Mouse (Mus musculus) gastrocnemius, adult 2 months (tissue): ENCODE data around the gene Slc6a11. TPM values are rescaled to one million over a fixed set of nuclear protein-coding genes. Genes with fewer than 3 reads are reported as not detected.

Experiments used
- DNase-seq: peaks from one replicate; pipeline ENCODE4 v3.0.0; 2022
- H3K27ac ChIP-seq: fragments of 200-600 bp; 2 replicates; pipeline ENCODE4 v1.8.1; 2022; ENCODE audit warnings: mild to moderate bottlenecking
- H3K4me3 ChIP-seq: fragments of 200-600 bp; 2 replicates; pipeline ENCODE4 v1.8.1; 2022; ENCODE audit warnings: mild to moderate bottlenecking, moderate library complexity
- CTCF ChIP-seq: fragments of 200-600 bp; IDR thresholded peaks from 2 replicates; pipeline ENCODE4 v1.8.1; 2022; ENCODE audit warnings: antibody characterized with exemption, mild to moderate bottlenecking, moderate library complexity
- intact Hi-C: fragments of 180-260 bp; cut with DNase I; formaldehyde crosslinking; loops from one replicate; pipeline ENCODE4 v1.15.1; 2025
- total RNA-seq, 2 experiments: library from RNA; stranded (reverse); gene quantifications; 2 replicates each; pipeline ENCODE4 v1.2.3; 2021

Slc6a11 gene
- total RNA-seq, 2 experiments from 2014 or later: 0.08 TPM; not detected in 1

GRCm38 (mm10) chr6:114283278-114283770 is 152.3 kb downstream of the Slc6a11 start:
- DNase-seq: no peak
- Histone ChIP-seq H3K27ac (no peak overlapping the region), H3K4me3 (peak overlapping the region; percentile 45; the same call in 1 of the 2 replicates)
- intact Hi-C loops: no loop called here
- no peak for TF ChIP-seq CTCF

GRCm38 (mm10) chr6:114283927-114284703 is 153.1 kb downstream of the Slc6a11 start:
- Histone ChIP-seq H3K27ac (no peak overlapping the region), H3K4me3 (no peak overlapping the region)
- DNase-seq: no peak
- no peak for TF ChIP-seq CTCF
- intact Hi-C loops: no loop called here

DNA sequence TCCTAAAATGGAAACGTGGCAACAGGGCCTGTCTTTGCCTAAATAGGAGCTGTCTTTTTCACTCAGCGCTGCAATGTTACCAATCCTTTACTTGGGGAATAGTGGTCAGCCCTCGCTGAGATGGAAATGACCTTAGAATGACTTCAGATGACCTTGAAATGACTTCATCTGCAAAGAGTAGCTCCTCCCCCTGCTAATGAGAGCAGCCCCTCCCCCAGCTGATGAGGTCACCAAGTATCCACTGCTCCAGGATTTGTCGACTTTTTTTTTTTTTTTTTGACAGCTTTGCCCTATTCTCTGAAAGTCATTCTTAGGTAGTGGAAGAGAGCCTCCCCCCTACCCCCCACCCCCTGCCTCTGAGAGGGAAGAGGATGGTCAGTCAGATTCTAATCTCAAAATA is 154.4 kb downstream of the Slc6a11 start:
- TF ChIP-seq CTCF: no peak
- Histone ChIP-seq H3K27ac (no peak overlapping the region), H3K4me3 (no peak overlapping the region)
- DNase-seq: no peak
- intact Hi-C loops: no loop called here

- Histone ChIP-seq H3K4me3 (no peak overlapping the region), H3K27ac (no peak overlapping the region)
- no peak for DNase-seq
- intact Hi-C loops: no loop called here
- no peak for TF ChIP-seq CTCF
Measured at GRCm38 (mm10) chr6:114289106-114289505, 158.1 kb downstream of the Slc6a11 start.

DNA sequence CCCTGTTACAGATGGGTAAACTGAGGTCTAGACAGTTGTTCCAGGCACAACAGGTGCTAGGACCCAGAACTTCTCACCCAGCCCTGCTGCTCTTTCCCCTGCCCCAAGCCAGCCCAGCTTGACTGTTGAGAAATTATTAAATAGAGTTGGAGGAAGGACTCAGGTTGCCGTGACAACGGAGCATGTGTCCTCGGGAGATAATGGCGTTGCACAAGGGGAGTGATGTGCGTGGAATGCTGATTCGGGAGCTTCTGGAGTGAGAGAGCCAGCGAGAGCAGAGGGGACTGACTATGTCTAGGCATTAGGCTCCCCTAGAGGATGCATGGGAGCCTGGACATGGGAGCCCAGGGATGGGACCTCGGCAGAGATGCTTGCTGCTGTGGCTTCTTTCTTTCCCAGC is 159.1 kb downstream of the Slc6a11 start:
- intact Hi-C loops: no loop called here
- TF ChIP-seq CTCF: no peak
- no peak for DNase-seq
- no peak overlapping the region for H3K4me3 ChIP-seq
- H3K27ac ChIP-seq: no peak overlapping the region

DNA sequence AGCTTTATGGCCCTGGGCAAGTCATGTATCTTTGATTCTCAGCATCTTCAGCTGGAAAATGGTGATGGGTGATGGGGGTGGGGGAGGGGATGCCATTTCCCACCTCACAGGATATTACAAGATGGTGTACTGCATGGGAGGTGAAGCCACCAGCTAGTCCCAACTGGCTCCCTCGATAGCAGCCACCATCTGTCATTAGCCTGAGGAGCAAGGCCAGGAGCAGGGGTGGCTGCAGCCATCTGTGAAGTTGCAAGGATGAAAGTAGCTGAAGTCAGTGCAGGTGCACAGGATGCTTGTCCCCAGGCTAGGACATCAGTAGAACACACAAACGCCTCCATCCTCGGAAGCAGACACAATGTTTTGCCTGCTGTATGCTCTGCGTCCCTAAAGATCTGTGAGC is 159.9 kb downstream of the Slc6a11 start:
- no peak for TF ChIP-seq CTCF
- Histone ChIP-seq H3K4me3 (no peak overlapping the region), H3K27ac (no peak overlapping the region)
- DNase-seq: no peak
- intact Hi-C loops: no loop called here

GRCm38 (mm10) chr6:114291396-114291795 is 160.4 kb downstream of the Slc6a11 start:
- H3K27ac ChIP-seq: no peak overlapping the region
- intact Hi-C loops: no loop called here
- no peak for TF ChIP-seq CTCF
- no peak overlapping the region for H3K4me3 ChIP-seq
- DNase-seq: no peak

DNA sequence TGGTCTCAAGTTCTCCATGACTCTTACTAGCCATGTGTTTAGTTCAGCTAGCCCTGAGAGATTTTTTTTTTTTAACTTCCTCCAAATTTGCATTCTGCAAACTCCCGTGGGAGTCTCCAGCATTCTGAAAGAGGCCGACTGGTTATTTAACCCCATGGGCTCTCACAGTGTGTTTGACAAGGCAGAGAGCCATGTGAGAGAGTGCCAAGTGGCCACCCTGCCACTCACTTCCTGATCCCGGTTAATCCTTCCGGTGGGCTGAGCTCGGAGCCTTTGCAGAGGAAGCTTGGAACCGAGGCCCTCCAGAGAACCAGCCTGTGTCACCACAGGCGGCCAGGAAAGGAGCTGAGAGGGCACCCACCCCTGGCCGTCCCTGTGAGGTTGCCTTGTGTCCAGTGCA is 162.5 kb downstream of the Slc6a11 start:
- Histone ChIP-seq H3K27ac (no peak overlapping the region), H3K4me3 (no peak overlapping the region)
- DNase-seq: no peak
- intact Hi-C loops: no loop called here
- TF ChIP-seq CTCF: no peak

- DNase-seq: no peak
- H3K4me3 ChIP-seq: no peak overlapping the region
- intact Hi-C loops: no loop called here
- no peak for TF ChIP-seq CTCF
- H3K27ac ChIP-seq: no peak overlapping the region
Measured at GRCm38 (mm10) chr6:114295086-114295485, 164.0 kb downstream of the Slc6a11 start.

DNA sequence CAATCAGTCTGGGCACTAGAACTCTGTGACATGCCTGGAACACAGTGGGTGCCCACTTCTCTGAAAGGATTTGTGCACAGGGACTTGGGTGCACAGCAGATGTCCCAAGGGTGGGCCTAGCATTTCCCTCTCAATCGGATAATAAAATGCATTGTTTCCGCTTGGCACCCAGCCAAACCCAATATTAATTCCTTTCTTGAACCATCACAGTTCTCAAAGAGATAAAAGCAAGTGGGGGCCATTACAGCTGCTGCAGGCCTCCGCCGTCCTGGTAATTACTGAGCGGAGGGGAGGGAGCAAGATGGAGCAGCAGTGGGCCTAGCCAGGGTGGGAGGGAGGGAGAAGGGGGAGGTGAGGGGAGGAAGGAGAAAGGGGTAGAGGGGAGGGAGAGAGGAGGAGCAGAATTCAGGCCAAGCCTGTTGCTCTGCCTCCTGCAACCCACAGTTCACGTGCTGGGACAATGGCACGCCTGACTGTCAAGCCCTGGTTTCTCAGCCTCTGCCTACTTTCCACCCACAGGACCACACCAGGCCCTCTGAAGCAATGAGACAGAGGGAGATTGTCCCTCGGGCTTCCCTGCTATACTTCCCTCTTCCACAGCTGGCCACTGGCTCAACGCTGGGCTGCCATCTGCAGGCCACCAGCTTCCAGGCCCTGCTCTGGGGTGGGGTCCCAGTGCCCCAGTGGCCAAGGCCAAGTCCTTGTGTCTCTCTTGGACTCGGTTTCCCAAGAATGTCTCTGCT is 166.4 kb downstream of the Slc6a11 start:
- intact Hi-C loops: no loop called here
- H3K27ac ChIP-seq: no peak overlapping the region
- no peak overlapping the region for H3K4me3 ChIP-seq
- no peak for DNase-seq
- peak; percentile 2; the same call in 1 of the 2 replicates for TF ChIP-seq CTCF

Other genes starting within 250 kb of the Slc6a11 start
- gene Atp2b2, start 88.6 kb upstream of the Slc6a11 start, total RNA-seq: under 1 TPM; 0.10 to 0.28 TPM
- under 1 TPM in 1 of 2 experiments, not detected in 1; 0.10 TPM for gene Slc6a1, start 151.4 kb downstream of the Slc6a11 start, total RNA-seq